Mouse (Mus musculus) kidney, adult 18-20 months (tissue): Measurements from ENCODE around the gene Fam163a.

ENCODE experiments used
- DNase-seq: peaks from one replicate; pipeline ENCODE4 v3.0.0; 2021

The Fam163a gene

GRCm38 (mm10) chr1:156201069-156201468, 3.8 kb downstream of the Fam163a start:
- no peak for DNase-seq

DNA sequence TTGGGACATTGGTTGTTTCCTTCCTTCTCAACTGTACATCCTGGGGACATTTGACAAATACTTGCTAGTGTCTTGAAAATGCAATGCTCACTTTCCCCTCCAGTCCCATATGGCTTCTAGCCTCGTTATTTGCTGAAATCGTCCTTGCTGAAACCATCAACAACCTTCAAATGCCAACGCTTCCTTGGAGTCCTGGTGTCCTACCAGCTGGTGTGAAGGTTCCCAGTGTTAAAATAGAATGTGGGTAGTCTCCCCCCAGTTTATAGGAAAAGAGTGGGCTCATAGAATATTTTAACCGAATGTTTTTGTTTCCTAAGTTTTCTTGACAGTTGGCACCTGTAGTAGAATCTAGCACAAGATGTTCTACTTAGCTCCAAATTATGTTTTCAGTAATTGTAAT, 7.2 kb downstream of the Fam163a start:
- DNase-seq, result no peak

GRCm38 (mm10) chr1:156193292-156193691, 11.5 kb downstream of the Fam163a start:
- DNase-seq, result no peak

GRCm38 (mm10) chr1:156192853-156193252, 12.0 kb downstream of the Fam163a start:
- no peak for DNase-seq

DNA sequence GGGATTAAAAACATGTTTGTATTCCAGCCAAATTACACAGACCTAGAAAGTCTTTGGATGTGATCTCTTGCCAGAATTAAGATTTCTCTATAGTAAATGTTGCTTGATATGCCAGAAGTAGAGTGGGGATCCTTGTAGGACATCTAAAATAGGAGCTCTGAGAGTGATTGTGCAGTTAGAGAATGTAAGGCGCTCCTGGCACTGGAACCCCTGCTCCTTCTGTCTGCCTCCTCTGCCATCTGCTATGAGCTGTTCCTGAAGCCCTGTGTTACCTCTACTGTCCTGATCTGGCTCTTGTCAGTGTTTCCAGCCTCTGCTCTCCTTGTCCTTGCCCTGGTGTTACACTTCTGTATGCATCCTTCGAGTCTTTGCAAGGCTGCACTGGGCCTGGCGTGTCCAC, 18.2 kb downstream of the Fam163a start:
- DNase-seq, result no peak

- peak; percentile 59 for DNase-seq
Measured at GRCm38 (mm10) chr1:156184158-156184571, 20.7 kb downstream of the Fam163a start.

DNA sequence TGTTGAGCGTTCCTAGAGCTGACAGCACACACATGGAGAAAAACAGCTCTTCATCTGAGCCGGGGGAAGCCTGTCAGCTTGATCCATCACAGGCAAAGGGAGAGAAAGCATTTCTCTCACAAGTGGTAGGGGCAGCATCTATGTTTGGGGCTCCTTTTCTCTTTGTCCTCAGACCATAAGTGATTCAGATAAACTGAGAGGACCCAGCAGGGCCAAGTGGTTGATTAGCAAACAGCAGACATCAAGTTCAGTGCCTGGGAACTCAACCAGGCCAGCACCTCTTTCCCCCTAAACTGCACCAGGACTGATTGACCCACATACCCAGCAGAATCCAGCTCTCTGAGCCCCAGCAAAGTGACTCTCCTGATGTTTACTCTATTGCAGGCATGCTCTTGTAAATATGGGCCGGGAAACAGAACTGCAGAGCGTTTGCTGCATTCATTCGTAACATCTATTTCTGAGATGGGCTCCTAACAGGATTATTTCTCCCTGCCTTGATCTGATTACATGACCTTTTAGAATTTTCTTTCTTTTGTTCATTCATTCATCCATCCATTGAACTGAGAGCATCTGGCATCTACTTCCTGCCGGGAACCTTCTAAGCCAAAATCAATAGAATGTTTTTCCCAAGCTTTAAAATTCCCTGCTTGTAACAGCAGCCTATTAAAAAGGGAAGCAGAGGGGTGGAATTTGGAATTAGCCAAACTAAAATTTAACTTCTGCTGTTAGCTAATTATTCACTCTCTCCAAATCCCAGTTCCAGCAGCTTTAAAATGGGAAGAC, 21.5 kb downstream of the Fam163a start:
- DNase-seq, result no peak

- no peak for DNase-seq
Measured at GRCm38 (mm10) chr1:156179875-156180274, 25.0 kb downstream of the Fam163a start.

DNA sequence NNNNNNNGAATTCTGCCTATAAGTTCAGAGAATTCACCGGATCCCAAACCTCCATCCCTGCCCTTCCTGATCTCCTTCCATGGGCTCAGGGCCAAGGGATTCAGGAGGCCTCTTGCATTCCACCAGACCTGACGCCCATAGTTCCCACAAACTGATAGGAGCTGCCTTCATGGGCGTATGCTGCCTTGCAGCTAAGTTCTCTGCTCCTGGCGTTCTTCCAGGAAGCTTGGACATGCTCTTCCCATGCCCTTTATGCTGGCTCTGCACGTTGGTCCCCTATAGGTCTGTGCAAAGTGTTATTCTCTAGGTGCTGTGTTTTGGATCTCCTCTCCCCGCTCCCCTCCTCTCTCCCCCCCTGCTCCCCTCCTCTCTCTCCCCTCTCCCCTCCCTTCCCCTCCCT, 36.1 kb downstream of the Fam163a start:
- no peak for DNase-seq

DNA sequence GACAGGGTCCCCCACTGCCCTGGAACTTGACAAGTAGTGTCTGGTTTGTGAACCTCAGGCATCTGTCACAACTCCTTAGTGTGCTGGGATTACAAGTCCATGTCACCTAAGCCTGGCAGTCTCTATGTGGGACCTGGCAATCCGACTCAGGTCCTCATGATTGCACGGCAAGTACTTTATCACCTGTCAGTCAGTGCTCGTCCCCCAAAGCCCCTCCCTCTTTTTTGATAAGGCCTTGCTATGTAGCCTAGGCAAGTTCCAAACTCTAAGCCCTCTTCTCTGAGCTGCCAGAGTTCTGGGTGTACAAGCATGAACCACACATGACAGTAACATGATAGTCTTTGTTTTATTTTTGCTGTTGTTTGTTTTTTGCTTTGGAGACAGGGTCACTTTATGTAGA, 88.1 kb downstream of the Fam163a start:
- no peak for DNase-seq

DNA sequence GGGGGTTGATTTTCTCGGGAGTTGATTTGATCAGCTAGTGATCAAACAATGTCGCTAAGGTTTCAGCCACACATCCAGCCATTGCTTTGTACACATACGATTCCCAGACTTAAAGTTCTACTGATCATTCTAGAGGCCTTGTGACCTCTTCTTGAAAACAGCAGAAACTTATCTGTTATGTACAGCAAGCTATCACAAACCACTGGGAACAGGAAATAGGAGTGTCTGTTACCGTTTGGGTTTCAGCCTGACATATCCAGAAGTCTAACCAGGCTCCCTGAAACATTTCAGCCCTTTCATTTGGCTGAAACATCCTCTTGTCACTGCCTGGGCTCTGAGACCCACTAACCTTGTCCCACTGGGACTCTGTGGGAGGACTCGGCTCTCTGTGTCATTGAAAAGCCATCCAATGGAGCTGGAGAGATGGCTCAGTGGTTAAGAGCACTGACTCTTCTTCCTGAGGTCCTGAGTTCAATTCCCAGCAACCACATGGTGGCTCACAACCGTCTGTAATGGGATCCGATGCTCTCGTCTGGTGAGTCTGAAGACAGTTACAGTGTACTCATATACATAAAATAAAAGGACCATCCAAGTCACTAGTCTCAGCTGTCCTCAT, 90.8 kb downstream of the Fam163a start:
- no peak for DNase-seq

GRCm38 (mm10) chr1:156112142-156112541, 92.7 kb downstream of the Fam163a start:
- DNase-seq, result no peak

DNA sequence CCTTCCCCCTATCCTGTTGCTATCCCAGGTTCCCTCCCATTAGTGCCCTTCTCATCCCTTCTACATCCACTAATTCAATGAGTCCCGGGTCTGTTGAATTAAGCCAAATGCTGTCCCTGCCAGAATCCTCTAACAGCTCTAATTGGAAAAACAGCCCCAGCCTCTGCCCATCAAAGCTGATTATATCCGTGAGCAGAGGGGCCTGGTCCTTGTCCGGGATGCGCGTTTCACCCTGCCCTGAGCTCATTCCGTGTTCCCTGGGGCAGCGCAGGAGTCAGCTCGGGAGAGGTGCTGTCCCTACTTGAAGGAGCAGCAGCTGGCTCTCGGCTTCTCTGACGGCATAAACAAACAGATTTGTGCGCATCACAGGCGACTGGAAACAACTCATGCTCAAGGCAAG, 93.1 kb downstream of the Fam163a start:
- no peak for DNase-seq

DNA sequence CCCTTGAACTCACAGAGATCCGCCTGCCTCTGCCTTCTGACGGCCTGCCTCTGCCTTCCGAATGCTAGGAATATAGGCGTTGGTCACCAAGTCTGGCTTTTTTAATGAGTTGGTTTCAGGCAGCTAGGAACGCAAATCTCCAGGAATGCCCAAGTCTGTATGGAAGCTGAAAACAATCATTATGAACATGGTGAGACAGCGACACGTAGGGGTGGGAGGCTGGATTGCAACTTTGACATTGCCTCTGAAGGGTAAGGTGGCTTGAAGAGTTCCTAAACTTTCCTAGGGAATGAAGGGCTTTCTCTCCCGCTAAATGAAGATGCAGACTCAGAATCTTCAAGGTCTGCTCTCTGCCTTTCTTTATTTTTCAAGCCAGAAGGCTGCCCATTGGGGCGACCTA, 93.7 kb downstream of the Fam163a start:
- DNase-seq, result peak; percentile 10

GRCm38 (mm10) chr1:156108400-156108799, 96.4 kb downstream of the Fam163a start:
- no peak for DNase-seq

DNA sequence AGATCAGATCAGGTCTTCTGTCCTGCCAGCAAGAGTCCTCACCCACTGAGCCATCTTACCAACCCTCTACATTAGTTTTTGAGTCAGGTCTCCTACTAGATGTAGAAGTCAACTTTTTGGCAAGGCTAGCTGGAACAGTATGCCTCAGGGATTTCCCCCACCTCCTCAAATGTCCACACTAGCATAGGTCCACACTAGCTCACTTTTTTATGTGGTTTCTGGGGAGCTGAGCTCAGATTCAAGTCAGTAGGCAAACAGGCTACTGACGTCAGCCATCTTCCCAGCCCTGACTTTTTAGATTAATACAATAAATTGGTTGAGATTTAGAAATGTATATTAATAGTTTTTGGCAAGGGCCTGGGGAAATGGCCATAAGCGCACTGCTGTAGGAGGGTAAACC, 97.4 kb downstream of the Fam163a start:
- no peak for DNase-seq

DNA sequence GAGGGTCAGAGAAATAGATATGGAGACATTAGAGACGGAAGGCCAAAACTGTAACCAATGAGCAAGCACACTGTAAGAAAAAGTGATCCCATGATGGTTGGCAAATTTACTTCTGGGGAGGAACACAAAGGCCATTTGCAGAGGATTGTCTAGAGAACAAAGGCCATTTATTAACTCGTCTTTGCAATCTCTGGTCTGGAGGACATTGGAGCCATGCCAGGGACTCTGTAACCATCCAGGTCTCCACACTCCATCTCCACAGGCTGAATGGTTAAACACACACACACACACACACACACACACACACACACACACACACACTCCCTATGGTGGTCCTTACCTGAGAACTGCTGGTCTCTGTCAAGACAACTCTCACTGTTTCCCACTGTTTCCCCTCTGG, 99.4 kb downstream of the Fam163a start:
- DNase-seq, result no peak

DNA sequence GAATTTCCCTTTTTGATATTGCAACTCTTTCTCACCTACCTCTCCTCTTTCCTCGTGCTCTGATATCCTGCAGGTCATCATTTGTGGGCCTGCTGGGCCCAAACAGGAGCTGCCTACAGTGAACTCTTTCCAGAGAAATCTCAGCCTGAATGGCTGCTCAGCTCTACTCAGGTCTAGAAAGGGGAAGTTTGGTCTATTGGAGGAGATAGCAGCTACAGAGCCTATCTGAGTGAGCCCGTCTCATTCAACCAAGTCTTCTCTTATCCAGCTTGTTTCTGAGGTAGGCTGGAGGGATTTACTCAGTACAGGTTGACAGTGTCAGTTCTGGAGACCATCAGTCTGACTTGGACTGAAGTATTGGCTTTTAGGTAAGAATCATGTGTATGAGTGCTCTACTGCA, 101.1 kb downstream of the Fam163a start:
- DNase-seq, result no peak

DNA sequence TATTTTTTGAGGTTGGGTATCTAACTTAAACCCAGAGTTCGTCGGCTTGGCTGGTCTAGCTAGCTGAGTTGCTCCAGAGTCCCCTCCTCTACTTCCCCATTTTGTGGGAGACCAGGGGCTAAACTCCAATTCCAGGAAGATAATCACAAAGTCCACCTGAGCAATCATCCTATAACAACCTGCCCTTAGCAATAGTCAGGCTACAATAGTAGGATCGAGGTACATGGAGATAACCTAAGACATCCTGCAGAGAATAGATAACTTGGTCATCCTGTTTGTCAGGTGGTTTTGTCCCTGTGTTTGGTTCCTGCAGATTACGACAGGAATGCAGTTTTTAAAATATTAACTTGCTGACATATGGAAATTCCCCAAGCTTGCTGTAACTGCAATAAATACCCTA, 113.0 kb downstream of the Fam163a start:
- no peak for DNase-seq

GRCm38 (mm10) chr1:156090042-156090441, 114.8 kb downstream of the Fam163a start:
- DNase-seq, result no peak

GRCm38 (mm10) chr1:156089561-156089960, 115.3 kb downstream of the Fam163a start:
- DNase-seq, result no peak

DNA sequence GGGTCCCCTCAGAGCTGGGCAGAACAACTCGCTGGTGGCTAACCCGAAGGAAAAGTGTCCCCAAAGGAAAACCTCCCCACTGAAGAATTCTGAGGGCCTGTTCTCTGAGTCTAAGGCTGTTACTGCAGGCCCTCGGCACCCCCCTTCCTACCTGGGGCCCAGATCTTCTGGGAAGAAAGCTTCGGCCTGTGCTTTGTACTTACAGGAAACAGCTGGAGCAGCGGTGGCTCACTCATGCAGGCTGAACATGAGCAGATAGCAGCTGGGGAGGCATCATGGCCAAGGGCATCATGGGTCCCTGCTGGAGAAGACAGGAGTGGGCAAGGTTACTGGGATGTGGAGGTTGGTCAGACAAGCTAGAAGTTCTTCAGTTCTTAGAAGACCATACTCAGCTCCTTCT, 117.2 kb downstream of the Fam163a start:
- DNase-seq, result no peak

- peak; percentile 24 for DNase-seq
Measured at GRCm38 (mm10) chr1:156085770-156086169, 119.1 kb downstream of the Fam163a start.

- no peak for DNase-seq
Measured at GRCm38 (mm10) chr1:156084603-156085002, 120.2 kb downstream of the Fam163a start.

DNA sequence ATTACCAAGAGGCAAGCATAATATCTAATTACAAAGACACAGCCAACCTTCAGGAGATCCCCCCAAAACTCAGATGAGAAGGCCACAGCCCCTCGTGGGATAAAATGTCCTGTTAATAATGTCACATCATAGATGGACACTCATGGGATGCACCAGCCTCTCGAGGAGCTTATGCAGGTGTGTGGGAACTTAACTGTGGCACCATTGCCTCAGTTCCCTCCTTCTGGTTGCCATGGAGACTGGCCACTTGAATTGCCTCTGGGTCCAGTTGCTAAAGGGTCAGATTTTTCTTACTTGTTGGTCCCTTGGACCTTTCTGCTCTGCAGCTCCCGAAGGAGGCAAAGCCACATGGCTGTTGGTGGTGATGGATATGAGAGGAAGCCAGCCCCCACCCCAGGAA, 127.2 kb downstream of the Fam163a start:
- DNase-seq, result no peak
